Mouse (Mus musculus) C2C12 (cell line): Measurements from ENCODE around the gene Myd88.

ENCODE experiments used
- CEBPB ChIP-seq: IDR thresholded peaks from one replicate; pipeline ENCODE4 v1.6.1; 2011; ENCODE audit warnings: low read depth, mild to moderate bottlenecking, control low read depth, moderate library complexity
- CTCF ChIP-seq: IDR thresholded peaks from one replicate; pipeline ENCODE4 v1.5.1; 2011; ENCODE audit not compliant: control insufficient read depth, insufficient read depth, insufficient read length
- MAX ChIP-seq: IDR thresholded peaks from one replicate; pipeline ENCODE4 v1.6.1; 2011; ENCODE audit warnings: mild to moderate bottlenecking, control low read depth

DNA sequence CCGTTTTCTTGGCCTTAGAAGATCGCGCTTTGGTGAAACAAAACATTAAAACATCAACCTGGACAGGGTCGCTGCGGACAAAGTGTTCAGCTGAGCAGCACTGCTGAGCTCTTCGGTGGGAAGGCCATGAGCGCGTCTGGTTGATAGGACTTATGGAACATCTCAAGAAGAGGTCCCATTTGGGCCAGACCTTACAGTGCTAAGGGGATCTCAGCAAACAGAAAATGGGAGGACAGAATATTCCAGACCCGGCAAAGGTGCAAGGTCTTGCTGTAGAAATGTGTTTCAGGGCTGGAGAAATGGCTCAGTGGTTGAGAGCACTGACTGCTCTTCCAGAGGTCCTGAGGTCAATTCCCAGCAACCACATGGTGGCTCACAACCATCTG lies 18.0 kb downstream of the Myd88 start:
- TF ChIP-seq CTCF = no peak
- no peak for TF ChIP-seq CEBPB
- no peak for TF ChIP-seq MAX
